Mouse (Mus musculus) limb, embryonic 11.5 days (tissue): ENCODE measurements at regions not wholly inside any gene's neighbourhood (a gene's known extent, or its start where the extent isn't known, plus 50 kb on each side); places are given as distances from the start of the nearest gene placed in this dataset.

Source experiments
- ATAC-seq: fragments of 200-750 bp; cut with Nextera tagmentation; 2 replicates; pipeline ENCODE4 v1.8.0; 2017; ENCODE audit warnings: low read depth; ENCODE audit not compliant: insufficient number of reproducible peaks, low FRiP score, low TSS enrichment
- DNase-seq: peaks from one replicate; pipeline ENCODE4 v3.0.0-alpha.2; 2015; ENCODE audit warnings: low spot score
- H3K27ac ChIP-seq: fragments of 300-500 bp; sonication (generic); replicated peaks from 2 replicates; pipeline ENCODE4 v1.5.1; 2014; ENCODE audit warnings: low read depth, mild to moderate bottlenecking, low read length
- H3K27me3 ChIP-seq: fragments of 300-500 bp; sonication (generic); 2 replicates; pipeline ENCODE4 v1.6.1; 2014; ENCODE audit warnings: mild to moderate bottlenecking, low read length, mixed read lengths; ENCODE audit not compliant: control insufficient read depth, insufficient read depth
- H3K36me3 ChIP-seq: fragments of 300-500 bp; sonication (generic); 2 replicates; pipeline ENCODE4 v1.6.1; 2014; ENCODE audit warnings: mild to moderate bottlenecking, low read length, moderate library complexity, mixed read lengths; ENCODE audit not compliant: control insufficient read depth, insufficient read depth
- H3K4me1 ChIP-seq: fragments of 300-500 bp; sonication (generic); 2 replicates; pipeline ENCODE4 v1.6.1; 2014; ENCODE audit warnings: low read length, mixed read lengths; ENCODE audit not compliant: control insufficient read depth, insufficient read depth
- H3K4me2 ChIP-seq: fragments of 300-500 bp; sonication (generic); 2 replicates; pipeline ENCODE4 v1.6.1; 2014; ENCODE audit warnings: low read depth, mild to moderate bottlenecking, moderate library complexity; ENCODE audit not compliant: severe bottlenecking
- H3K4me3 ChIP-seq: fragments of 300-500 bp; sonication (generic); 2 replicates; pipeline ENCODE4 v1.5.1; 2014; ENCODE audit warnings: low read depth, low read length
- H3K9ac ChIP-seq: fragments of 300-500 bp; sonication (generic); 2 replicates; pipeline ENCODE4 v1.6.1; 2014; ENCODE audit warnings: mild to moderate bottlenecking, low read length
- H3K9me3 ChIP-seq: fragments of 300-500 bp; sonication (generic); 2 replicates; pipeline ENCODE4 v1.6.1; 2016; ENCODE audit warnings: low read length; ENCODE audit not compliant: control insufficient read depth
- WGBS: fragments of 180-500 bp; shearing (Covaris S2); extraction: QIAGEN DNeasy Blood & Tissue Kit; methylation state at CpG from one replicate; pipeline ENCODE4 v1.1.7; 2014; 5-methylcytosine and 5-hydroxymethylcytosine counted together

DNA sequence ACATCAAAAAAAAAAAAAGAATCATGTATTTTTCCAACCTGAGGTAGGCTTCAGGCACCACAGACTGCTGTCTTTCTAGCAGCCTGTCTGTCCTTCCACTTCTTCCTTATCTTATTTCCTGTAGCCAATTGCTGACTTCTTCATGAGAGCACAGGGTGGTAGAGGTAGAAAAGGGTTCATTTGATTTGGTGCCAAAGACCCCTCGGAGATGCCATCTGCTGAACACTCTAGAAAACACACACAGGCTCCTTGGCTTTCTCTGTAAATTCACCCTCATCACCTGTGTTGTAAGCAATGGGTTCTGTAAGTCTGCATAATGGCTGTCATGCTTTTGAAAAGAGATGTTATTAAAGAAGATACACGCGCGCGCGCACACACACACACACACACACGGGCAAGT, 115.0 kb downstream of the Rnd3 start:
- Histone ChIP-seq H3K9ac (no peak overlapping the region), H3K4me3 (no peak overlapping the region)
- WGBS = 95% methylated on average over 7 of the region's 7 CpGs

DNA sequence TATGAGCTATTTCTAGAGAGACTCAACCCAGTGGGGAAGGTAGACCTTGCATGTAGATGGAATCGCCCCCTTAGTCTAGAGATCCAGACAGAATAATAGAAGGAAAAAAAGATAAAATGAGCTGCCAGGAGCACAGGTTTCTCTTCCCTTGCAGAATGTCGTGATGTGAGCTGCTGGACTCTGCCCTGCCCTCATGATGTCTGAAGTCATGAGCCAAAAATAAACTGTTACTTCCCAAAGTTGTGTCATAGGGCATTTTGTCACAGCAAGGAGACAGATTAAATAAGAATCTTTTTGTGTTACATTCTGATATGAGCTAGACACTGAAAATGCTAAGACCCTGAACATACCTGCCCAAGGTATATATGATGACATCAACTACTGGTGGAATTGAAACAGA, 126.4 kb downstream of the Rnd3 start:
- Histone ChIP-seq H3K4me3 (no peak overlapping the region), H3K4me1 (no peaks in the 10 kb centered on the region), H3K27me3 (no peaks in the 10 kb centered on the region), H3K4me2 (no peak overlapping the region), H3K9ac (no peak overlapping the region), H3K36me3 (no peaks in the 10 kb centered on the region), H3K9me3 (no peaks in the 10 kb centered on the region), H3K27ac (no peak overlapping the region)
- ATAC-seq (no peak), DNase-seq (no peak)
- WGBS = 91% methylated on average over 2 of the region's 2 CpGs

More for the DNA sequence above, 115.0 kb downstream of the Rnd3 start:
- H3K27me3 ChIP-seq = no peaks in the 10 kb centered on the region
- H3K4me1 ChIP-seq = no peaks in the 10 kb centered on the region
- no peak for ATAC-seq
- H3K27ac ChIP-seq = no peak overlapping the region
- DNase-seq = no peak
- no peak overlapping the region for H3K4me2 ChIP-seq
- H3K9me3 ChIP-seq = no peaks in the 10 kb centered on the region
- no peaks in the 10 kb centered on the region for H3K36me3 ChIP-seq

- no peak overlapping the region for H3K9ac ChIP-seq
- DNase-seq (no peak), ATAC-seq (no peak)
- WGBS = 18% methylated on average over 5 of the region's 5 CpGs
- peaks cover 11% of the 10 kb centered on the region; the same call in 1 of the 2 replicates for H3K4me1 ChIP-seq
- no peak overlapping the region for H3K4me3 ChIP-seq
- no peaks in the 10 kb centered on the region for H3K9me3 ChIP-seq
- no peak overlapping the region; the same call in 1 of the 2 replicates for H3K27ac ChIP-seq
- H3K36me3 ChIP-seq = no peaks in the 10 kb centered on the region
- H3K27me3 ChIP-seq = no peaks in the 10 kb centered on the region
- H3K4me2 ChIP-seq = no peak overlapping the region
These were observed 132.8 kb downstream of the Rnd3 start for GRCm38 (mm10) chr2:51016129-51016402.

- H3K27me3 ChIP-seq = no peaks in the 10 kb centered on the region
- DNase-seq (peak; percentile 66), ATAC-seq (peak; percentile 57; the same call in 1 of the 2 replicates)
- no peak overlapping the region; the same call in 1 of the 2 replicates for H3K27ac ChIP-seq
- no peak overlapping the region for H3K4me3 ChIP-seq
- H3K9me3 ChIP-seq = no peaks in the 10 kb centered on the region
- peaks cover 11% of the 10 kb centered on the region; the same call in 1 of the 2 replicates for H3K4me1 ChIP-seq
- no peak overlapping the region for H3K4me2 ChIP-seq
- H3K36me3 ChIP-seq = no peaks in the 10 kb centered on the region
- no peak overlapping the region for H3K9ac ChIP-seq
- 43% methylated on average over 7 of the region's 7 CpGs for WGBS
These were observed 133.4 kb downstream of the Rnd3 start for GRCm38 (mm10) chr2:51015360-51016128.

DNA sequence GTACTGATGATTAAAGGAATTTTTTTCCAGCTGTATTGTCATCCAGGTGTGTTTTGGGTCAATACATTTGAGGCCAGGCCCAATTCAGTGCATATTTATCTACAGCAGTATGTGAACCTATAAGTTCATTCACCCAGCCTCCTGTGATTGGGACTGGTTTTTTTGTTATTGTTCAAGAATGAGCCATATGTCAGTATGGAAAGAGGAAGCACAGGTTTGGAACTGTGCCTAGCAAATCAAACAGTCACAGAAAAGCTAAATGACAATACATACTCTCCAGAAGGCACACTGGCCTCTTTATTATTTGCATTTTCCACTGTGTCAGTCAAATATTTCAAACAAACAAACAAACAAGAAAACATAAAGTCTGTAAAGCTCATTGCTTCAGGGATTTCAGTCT, 134.7 kb downstream of the Rnd3 start:
- ATAC-seq (no peak), DNase-seq (no peak)
- no peak overlapping the region for H3K9ac ChIP-seq
- H3K27ac ChIP-seq = no peak overlapping the region
- no peak overlapping the region for H3K4me2 ChIP-seq
- H3K9me3 ChIP-seq = no peaks in the 10 kb centered on the region
- no peaks in the 10 kb centered on the region for H3K36me3 ChIP-seq
- peaks cover 11% of the 10 kb centered on the region; the same call in 1 of the 2 replicates for H3K4me1 ChIP-seq
- no peak overlapping the region for H3K4me3 ChIP-seq
- no peaks in the 10 kb centered on the region for H3K27me3 ChIP-seq

GRCm38 (mm10) chr2:51013090-51013489, 135.8 kb downstream of the Rnd3 start:
- Histone ChIP-seq H3K27me3 (no peaks in the 10 kb centered on the region), H3K9ac (no peak overlapping the region), H3K27ac (no peak overlapping the region), H3K9me3 (no peaks in the 10 kb centered on the region), H3K4me2 (no peak overlapping the region), H3K4me1 (peaks cover 11% of the 10 kb centered on the region; the same call in 1 of the 2 replicates), H3K36me3 (no peaks in the 10 kb centered on the region), H3K4me3 (no peak overlapping the region)
- no peak for DNase-seq
- whole genome bisulfite sequencing = 61% methylated on average over 2 of the region's 2 CpGs
- ATAC-seq = no peak

DNA sequence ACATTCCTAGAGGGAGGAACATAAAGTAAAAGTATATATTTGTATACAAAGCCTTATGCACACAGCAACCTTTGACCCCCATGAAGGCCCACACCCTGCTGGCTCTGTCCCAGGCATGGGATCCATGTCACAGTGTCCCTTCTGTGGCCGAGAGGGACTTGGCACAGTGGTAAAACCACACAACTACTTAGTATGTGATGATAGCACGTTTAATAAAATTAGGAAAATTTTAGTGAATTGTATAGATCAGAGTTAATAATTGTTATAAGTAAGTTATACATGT, 140.7 kb downstream of the Rnd3 start:
- Histone ChIP-seq H3K27me3 (no peaks in the 10 kb centered on the region), H3K4me3 (no peak overlapping the region), H3K4me1 (no peaks in the 10 kb centered on the region), H3K27ac (no peak overlapping the region), H3K4me2 (no peak overlapping the region), H3K9ac (no peak overlapping the region), H3K9me3 (no peaks in the 10 kb centered on the region), H3K36me3 (no peaks in the 10 kb centered on the region)
- 75% methylated on average over 2 of the region's 2 CpGs for whole genome bisulfite sequencing
- DNase-seq = no peak
- ATAC-seq = no peak

DNA sequence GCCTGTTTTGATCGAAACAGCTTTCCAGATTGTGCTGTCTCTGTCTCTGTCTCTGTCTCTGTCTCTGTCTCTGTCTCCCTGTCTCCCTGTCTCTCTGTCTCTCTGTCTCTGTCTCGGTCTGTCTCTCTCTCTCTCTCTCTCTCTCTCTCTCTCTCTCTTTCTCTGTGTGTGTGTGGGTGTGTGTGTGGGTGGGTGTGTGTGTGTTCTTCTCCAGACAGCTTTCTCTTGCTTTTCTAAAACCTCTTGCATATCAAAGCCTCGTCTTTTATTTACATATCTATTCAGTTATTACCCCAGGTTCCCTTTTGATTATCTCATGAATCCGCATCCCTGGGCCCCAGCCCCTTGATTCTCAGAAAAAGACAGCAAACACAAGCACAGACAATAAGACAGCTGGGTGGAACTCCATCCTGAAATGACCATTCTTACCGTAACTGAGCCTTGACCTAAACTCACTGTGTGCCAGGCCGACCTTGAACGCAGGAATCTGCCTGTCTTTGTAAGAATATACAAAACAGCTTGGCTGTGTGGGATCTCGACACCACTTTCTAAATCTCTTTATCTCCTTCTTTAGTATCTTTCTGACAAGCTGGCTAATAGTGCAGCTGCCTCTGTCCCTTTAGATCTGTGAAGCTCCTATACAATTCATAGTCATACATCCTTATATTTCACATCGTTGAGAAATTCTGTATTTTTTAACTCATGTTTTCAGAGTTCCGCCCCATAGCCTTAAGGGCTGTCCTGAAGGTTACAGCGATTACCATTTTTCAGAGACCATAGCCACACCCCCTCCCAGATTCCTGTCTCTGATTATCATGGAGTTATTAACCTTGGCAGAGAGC, 141.3 kb downstream of the Rnd3 start:
- DNase-seq = no peak
- no peaks in the 10 kb centered on the region for H3K36me3 ChIP-seq
- WGBS = 82% methylated on average over 11 of the region's 11 CpGs
- no peaks in the 10 kb centered on the region for H3K9me3 ChIP-seq
- no peaks in the 10 kb centered on the region for H3K4me1 ChIP-seq
- H3K27me3 ChIP-seq = no peaks in the 10 kb centered on the region
- H3K27ac ChIP-seq = no peak overlapping the region
- no peak overlapping the region for H3K9ac ChIP-seq
- H3K4me2 ChIP-seq = no peak overlapping the region
- no peak overlapping the region for H3K4me3 ChIP-seq
- no peak for ATAC-seq
